8 mouse cellular contexts compared by ENCODE assay signal in genomic region chr1:74069085-74069835, GRCm38 (mm10). TPM values are rescaled to one million over a fixed set of nuclear protein-coding genes. Genes with fewer than 3 reads are reported as not detected.
DNase-seq lines count a peak whose midpoint lies in the region; ATAC-seq lines count a peak whose summit lies in the region.

No protein-coding gene starts in this region.

- H3K27ac ChIP-seq in embryonic facial prominence, embryonic 15.5 days (replicated peaks) = peak overlapping the region; percentile 82
- peak overlapping the region; percentile 65; the same call in 1 of the 2 replicates for H3K27ac ChIP-seq in hindbrain, embryonic 10.5 days
- peak overlapping the region; percentile 90 for H3K27ac ChIP-seq in limb, embryonic 13.5 days
- no peak overlapping the region for H3K27ac ChIP-seq in neural tube, embryonic 11.5 days (ENCODE audit: low read depth, low read length)

- no peaks in the 10 kb centered on the region for H3K36me3 ChIP-seq in embryonic facial prominence, embryonic 15.5 days
- peaks cover 13% of the 10 kb centered on the region for H3K36me3 ChIP-seq in hindbrain, embryonic 10.5 days
- peaks cover 13% of the 10 kb centered on the region; the same call in 1 of the 2 replicates for H3K36me3 ChIP-seq in limb, embryonic 13.5 days
- H3K36me3 ChIP-seq in neural tube, embryonic 11.5 days (ENCODE audit: control insufficient read depth, insufficient read depth, low read length) = no peaks in the 10 kb centered on the region

- 36% methylated on average over 9 of the region's 9 CpGs for WGBS in embryonic facial prominence, embryonic 15.5 days
- 45% methylated on average over 9 of the region's 9 CpGs for WGBS in hindbrain, embryonic 10.5 days
- 33% methylated on average over 9 of the region's 9 CpGs for WGBS in limb, embryonic 13.5 days
- WGBS in neural tube, embryonic 11.5 days = 43% methylated on average over 9 of the region's 9 CpGs

- peak overlapping the region; percentile 76 for H3K4me2 ChIP-seq in embryonic facial prominence, embryonic 15.5 days (replicated peaks)
- peak overlapping the region; percentile 93 for H3K4me2 ChIP-seq in limb, embryonic 13.5 days (replicated peaks)
- H3K4me2 ChIP-seq in neural tube, embryonic 11.5 days (ENCODE audit: low read depth) = peak overlapping the region; percentile 48

- peak; percentile 19 for DNase-seq in cerebellum, adult 9-11 months
- no peak for DNase-seq in cerebellum, postnatal 14 days
- peak; percentile 40 for DNase-seq in hindbrain, embryonic 10.5 days (ENCODE audit: low spot score)
- no peak for DNase-seq in neural tube, embryonic 11.5 days (ENCODE audit: low spot score)
- no peak for DNase-seq in right cerebral cortex, postnatal 10 days (ENCODE audit: low spot score in 2 of 2)
- DNase-seq in testis, postnatal 14 days (ENCODE audit: low spot score) = no peak

- H3K9ac ChIP-seq in embryonic facial prominence, embryonic 15.5 days = no peak overlapping the region; the same call in 1 of the 2 replicates
- H3K9ac ChIP-seq in limb, embryonic 13.5 days = no peak overlapping the region
- H3K9ac ChIP-seq in neural tube, embryonic 11.5 days (ENCODE audit: low read length) = no peak overlapping the region; the same call in 1 of the 2 replicates

- no peaks in the 10 kb centered on the region for H3K27me3 ChIP-seq in embryonic facial prominence, embryonic 15.5 days
- peaks cover 52% of the 10 kb centered on the region for H3K27me3 ChIP-seq in hindbrain, embryonic 10.5 days (ENCODE audit: insufficient read depth, poor library complexity, severe bottlenecking)
- no peaks in the 10 kb centered on the region for H3K27me3 ChIP-seq in limb, embryonic 13.5 days
- 0 out of 2 replicates have a peak, but pooled peaks cover 12% of the 10 kb centered on the region for H3K27me3 ChIP-seq in neural tube, embryonic 11.5 days (ENCODE audit: control insufficient read depth, insufficient read depth, low read length)

- peak overlapping the region; percentile 45 for H3K4me3 ChIP-seq in embryonic facial prominence, embryonic 15.5 days (replicated peaks)
- peak overlapping the region; percentile 47 for H3K4me3 ChIP-seq in hindbrain, embryonic 10.5 days
- peak overlapping the region; percentile 58 for H3K4me3 ChIP-seq in limb, embryonic 13.5 days
- H3K4me3 ChIP-seq in neural tube, embryonic 11.5 days (ENCODE audit: low read depth, low read length) = no peak overlapping the region

- H3K4me1 ChIP-seq in embryonic facial prominence, embryonic 15.5 days = peaks cover 47% of the 10 kb centered on the region
- H3K4me1 ChIP-seq in hindbrain, embryonic 10.5 days (replicated peaks) = peaks cover 28% of the 10 kb centered on the region
- H3K4me1 ChIP-seq in limb, embryonic 13.5 days = peaks cover 55% of the 10 kb centered on the region
- H3K4me1 ChIP-seq in neural tube, embryonic 11.5 days (ENCODE audit: control insufficient read depth, insufficient read depth, low read length) = peaks cover 11% of the 10 kb centered on the region

- H3K9me3 ChIP-seq in embryonic facial prominence, embryonic 15.5 days (replicated peaks) = no peaks in the 10 kb centered on the region
- no peaks in the 10 kb centered on the region for H3K9me3 ChIP-seq in hindbrain, embryonic 10.5 days
- no peaks in the 10 kb centered on the region for H3K9me3 ChIP-seq in limb, embryonic 13.5 days
- H3K9me3 ChIP-seq in neural tube, embryonic 11.5 days (ENCODE audit: control insufficient read depth, low read length) = no peaks in the 10 kb centered on the region

- peak; percentile 40; the same call in 1 of the 2 replicates for ATAC-seq in embryonic facial prominence, embryonic 15.5 days (ENCODE audit: insufficient number of reproducible peaks, low FRiP score, low TSS enrichment, low read depth)
- ATAC-seq in limb, embryonic 13.5 days (ENCODE audit: low FRiP score, low read depth) = peak; percentile 51; the same call in 1 of the 2 replicates
- ATAC-seq in neural tube, embryonic 11.5 days (ENCODE audit: insufficient read depth, low FRiP score, low TSS enrichment) = no peak

RNA-seq across cellular contexts. Expression of gene Tns1, which starts 55.0 kb away (rescaled TPM):
- 49.3 and 53.7 TPM in 2 replicates for polyA plus RNA-seq in embryonic facial prominence, embryonic 15.5 days (2015; fragmentation: Nextera tagmentation; extraction: Ambion mirVana)
- 15.1 and 15.3 TPM in 2 replicates for polyA plus RNA-seq in hindbrain, embryonic 10.5 days (2016; fragmentation: Nextera tagmentation; extraction: Ambion mirVana)
- polyA plus RNA-seq in limb, embryonic 13.5 days (2015; fragmentation: Nextera tagmentation; extraction: Ambion mirVana) = 44.4 and 45.1 TPM in 2 replicates
- 17.9 and 19.9 TPM in 2 replicates for polyA plus RNA-seq in neural tube, embryonic 11.5 days (2014; fragmentation: Nextera tagmentation; extraction: Ambion mirVana)

RNA-seq across cellular contexts. Expression of gene Rufy4, which starts 56.1 kb away (rescaled TPM):
- polyA plus RNA-seq in embryonic facial prominence, embryonic 15.5 days (2015; fragmentation: Nextera tagmentation; extraction: Ambion mirVana) = 0.72 and 0.85 TPM in 2 replicates
- polyA plus RNA-seq in hindbrain, embryonic 10.5 days (2016; fragmentation: Nextera tagmentation; extraction: Ambion mirVana) = 0.31 and 0.37 TPM in 2 replicates
- polyA plus RNA-seq in limb, embryonic 13.5 days (2015; fragmentation: Nextera tagmentation; extraction: Ambion mirVana) = 0.15 and 0.33 TPM in 2 replicates
- polyA plus RNA-seq in neural tube, embryonic 11.5 days (2014; fragmentation: Nextera tagmentation; extraction: Ambion mirVana) = 0.38 and 0.78 TPM in 2 replicates

Comparison
In these comparisons a context has a peak if more than half of its experiments do, and no peak if none do; other contexts are left out.
1. DNase-seq: peak in cerebellum, adult 9-11 months (single experiment) and hindbrain, embryonic 10.5 days (single experiment); none in cerebellum, postnatal 14 days (0 of 2), neural tube, embryonic 11.5 days (single experiment), right cerebral cortex, postnatal 10 days (0 of 2) and testis, postnatal 14 days (single experiment).
2. Peak in every context shown above with its lines, with median percentiles within 50 percentile points of each other: H3K4me2 ChIP-seq.